Mouse (Mus musculus) gastrocnemius, postnatal 4 days (tissue): Measurements from ENCODE around the gene Serhl. TPM values are rescaled to one million over a fixed set of nuclear protein-coding genes. Genes with fewer than 3 reads are reported as not detected.

ENCODE experiments used
- DNase-seq, 2 experiments: peaks; one replicate each; pipeline ENCODE4 v3.0.0; 2021 to 2022; ENCODE audit warnings: low spot score in 2 of 2, mixed read lengths in 2 of 2
- total RNA-seq, 2 experiments: library from RNA; stranded (reverse); gene quantifications; 2 replicates each; pipeline ENCODE4 v1.2.3; 2021

Gene Serhl
- total RNA-seq, 2 experiments from 2014 or later: 33.4 to 41.0 TPM

DNA sequence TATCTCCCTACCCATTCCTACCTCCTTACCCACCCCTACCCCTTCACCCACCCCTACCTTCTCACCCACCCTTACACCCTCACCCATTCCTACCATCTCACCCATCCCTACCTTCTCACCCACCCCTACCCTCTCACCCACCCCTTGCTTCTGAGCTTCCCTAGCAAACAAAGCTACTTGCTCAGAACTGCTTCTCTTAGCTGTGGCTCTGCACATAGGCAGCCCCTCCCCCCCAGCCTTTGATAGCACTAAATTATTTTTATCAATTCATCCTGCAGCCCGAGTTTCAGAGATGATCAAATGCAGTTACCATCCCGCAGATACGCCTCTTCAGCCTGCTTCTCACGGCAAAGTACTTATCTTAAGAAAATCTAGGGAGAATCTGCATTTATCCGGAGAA is 5.8 kb upstream of the Serhl start:
- no peak for DNase-seq

DNA sequence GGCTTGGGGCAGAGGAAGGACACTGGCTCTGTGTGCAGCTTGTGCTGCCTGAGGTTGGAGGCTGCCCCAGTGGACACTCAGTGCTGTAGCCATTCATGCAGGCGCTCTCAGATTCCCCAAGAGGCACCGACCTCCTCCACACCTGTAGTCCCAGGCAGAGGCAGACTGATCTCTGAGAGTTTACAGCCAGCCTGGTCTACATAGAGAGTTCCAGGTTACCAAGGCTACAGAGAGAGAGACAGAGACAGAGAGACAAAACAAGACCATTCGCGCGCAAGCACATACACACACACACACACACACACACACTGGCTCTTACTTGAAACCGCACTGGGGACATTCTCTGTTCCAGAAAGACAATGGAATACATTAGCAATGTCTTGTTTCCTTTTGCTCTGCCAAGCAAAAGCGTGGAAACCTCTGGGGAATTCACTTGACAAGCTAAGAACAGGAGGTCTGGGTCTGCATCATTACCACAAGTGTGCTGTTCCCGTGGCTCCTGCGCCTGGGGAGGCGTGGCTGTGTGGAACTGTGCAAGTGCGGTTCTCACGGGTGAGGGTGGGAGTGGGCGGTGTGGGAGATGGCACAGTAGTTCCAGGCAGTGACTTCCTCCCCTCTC is 5.2 kb upstream of the Serhl start:
- peak in 1 of 2 experiments; percentile 47 for DNase-seq

DNA sequence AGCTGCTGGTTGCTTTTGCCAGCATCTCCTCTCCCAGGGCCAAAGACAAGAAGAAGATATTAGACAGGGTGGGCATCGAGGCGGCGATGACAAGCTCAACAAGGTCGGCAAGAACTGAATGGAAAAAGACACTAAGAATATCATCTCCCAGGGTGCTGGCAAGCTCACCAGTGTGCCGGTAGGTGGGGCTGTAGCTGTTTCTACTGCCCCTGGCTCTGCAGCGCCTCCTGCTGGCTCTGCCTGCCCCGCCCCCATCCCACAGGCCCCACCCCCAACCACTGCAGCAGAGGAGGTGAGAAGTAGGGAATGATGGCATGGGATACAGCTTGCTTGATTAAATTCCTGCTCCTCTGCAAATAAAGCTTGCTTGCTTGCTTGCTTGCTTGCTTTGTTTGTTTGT is 3.4 kb upstream of the Serhl start:
- peak in 1 of 2 experiments; percentile 47 for DNase-seq

DNA sequence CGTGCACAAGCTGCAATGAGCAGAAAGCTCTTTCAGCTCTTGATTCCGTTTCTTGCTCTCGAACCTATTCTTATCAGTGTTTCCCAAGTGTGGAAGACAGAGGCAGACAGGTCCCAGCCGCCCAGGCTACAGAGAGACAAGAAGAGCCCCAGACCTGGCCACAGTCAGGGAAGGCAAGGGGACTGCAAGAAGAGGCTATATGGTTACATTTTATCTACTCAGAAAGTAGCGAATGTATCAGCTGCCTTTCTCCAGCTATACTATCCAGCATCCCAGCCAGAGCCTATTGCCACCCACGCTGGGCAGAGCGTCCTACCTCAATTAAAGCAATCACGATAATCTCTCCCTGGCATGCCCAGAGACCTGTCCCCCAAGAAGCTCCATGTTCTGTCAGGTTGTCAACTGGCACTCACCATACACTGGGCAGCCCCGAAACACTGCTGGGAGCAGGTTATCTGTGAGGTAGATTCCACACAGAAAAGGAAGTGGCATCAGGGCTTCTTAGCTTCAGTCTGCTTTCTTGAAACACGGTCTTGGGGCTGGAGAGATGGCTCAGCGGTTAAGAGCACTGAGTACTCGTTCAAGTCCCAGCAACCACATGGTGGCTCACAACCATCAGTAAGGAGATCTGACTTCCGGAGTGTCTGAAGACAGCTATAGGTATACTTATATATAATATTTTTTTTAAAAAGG is 2.5 kb upstream of the Serhl start:
- DNase-seq: no peak

DNA sequence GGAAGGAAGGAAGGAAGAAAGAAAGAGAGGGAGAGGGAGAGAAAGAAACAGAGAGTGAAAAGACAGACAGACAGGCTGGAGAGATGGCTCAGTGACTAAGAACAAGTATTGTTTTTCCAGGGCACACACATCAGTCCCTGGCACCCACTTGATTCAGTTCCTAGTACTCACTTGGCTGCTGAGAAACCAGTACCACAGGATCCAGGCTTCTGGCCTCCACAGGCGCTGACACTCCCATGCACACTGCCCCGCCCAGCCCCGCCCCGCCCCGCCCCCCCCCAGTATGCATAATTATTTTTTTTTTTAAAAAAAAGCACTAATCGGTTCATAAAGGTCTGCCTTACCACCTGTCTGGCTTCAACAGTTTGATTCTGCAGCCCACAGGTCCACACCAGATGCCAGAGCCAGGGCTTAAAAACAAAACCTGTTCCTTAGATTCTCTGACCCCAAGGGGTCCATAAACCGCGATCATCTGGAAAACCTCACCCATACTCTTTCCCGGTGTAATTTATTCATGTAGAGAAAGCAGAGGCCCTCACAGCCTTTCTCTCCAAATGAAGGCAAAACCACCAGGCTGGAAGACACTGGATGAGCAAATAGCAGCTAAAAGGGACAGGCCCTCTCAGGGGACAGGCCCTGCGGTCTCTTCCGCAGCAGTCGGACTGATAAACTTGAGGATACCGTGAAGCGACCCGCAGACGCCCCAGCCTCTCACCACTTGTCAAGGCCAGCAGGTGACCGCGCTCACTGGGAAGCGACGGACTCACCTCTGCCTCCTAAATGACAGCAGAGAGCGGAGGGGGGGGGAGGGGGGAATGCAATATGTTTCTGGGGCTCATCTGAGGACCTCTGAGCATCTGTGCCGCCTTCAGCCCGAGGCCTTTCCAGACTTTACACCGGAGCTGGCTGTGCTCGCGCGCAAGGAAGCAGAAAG is 544 bp upstream of the Serhl start:
- DNase-seq: no peak

DNA sequence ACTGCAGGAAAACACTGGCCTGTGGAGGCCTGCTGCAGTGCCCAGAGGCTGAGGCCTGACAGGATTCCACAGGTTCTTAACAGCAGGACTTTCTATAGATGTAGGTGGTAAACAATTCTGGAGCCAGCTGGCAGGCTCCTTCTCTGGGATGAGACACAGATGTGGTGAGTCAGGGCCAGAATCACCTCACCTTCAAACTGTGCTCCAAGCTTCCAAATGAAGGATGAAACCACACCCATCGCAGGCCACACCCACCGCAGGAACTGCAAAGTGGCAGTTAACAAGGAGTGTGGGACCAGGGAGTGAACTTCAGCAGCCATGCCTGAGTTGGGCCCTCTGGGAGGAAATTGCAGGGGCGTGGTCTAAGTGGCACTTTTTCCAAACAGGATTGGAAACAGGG is 1.6 kb downstream of the Serhl start:
- DNase-seq: no peak

DNA sequence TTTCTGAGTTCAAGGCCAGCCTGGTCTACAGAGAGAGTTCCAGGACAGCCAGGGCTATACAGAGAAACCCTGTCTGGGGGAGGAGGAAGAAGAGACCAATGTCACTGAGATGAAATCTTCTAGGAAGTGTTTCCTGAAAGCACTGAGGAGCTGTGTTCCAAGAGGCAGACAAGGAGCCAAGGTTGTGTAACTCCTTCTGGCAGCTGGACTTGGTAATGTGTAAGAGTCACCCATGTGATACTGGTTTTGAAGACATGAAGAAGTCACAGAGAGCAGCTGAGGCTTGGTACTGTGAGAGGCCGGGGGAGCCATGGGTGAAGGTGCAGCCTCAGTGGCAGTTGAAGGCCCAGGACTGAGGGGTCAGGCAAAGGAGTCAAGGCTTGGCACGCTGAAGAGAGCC is 4.4 kb downstream of the Serhl start:
- no peak for DNase-seq

DNA sequence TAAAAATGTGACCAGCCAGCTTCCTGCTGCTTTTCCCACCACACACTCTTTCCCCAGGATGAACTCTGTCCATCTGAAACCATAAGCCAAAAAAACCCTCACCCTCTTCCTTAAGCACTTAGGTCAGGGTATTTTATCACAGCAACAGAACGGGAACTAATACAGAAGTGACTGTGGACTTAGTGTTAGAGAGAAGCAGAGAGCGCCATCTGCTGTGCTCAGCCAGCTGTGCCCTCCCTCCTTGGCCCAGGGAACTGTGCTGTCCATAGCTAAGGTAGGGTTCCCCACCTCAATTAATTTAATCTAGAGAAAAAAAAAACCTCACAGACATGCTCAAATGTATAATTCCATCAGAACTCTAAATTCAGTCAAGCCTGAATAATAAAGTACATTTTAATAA is 6.6 kb downstream of the Serhl start:
- no peak for DNase-seq

DNA sequence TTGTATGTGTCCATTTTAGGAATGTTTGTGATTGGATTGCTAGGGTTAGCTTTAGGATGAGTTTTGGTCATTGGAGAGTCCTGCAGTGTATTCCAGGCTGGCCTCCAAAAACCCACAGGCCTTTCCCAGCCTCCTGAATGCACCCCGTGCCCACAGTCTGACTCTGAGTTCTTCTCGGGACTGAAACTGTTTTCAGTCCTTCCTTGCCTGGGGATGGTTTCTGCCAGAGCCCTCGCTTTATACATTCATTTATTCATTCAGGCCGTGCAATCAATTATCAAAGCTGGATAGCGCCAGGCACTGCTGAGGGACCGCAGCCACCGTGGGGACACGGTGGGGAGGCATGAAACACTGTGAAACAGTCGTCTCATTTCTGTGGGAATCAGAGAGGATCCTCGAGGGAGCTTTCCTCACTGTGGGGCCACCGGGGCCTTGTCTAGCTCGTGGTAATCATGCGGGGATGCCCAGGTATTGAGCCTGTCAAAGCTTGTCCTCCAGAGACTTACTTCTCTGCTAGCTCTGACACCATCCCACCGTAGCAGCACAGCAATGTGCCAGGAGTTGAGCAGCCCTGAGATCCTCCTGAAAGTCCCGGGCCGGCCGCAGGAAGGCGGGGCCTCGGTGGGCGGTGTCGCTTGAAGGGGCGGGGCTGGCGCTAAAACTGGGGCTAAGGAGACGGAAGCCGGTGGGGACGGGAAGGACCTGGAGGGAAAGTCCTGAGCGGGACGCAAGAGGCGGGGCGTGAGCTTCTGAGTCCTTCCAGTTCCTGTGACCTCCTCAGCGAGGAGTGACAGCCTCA is 10.4 kb downstream of the Serhl start:
- peak; percentile 84 to 92 for DNase-seq

DNA sequence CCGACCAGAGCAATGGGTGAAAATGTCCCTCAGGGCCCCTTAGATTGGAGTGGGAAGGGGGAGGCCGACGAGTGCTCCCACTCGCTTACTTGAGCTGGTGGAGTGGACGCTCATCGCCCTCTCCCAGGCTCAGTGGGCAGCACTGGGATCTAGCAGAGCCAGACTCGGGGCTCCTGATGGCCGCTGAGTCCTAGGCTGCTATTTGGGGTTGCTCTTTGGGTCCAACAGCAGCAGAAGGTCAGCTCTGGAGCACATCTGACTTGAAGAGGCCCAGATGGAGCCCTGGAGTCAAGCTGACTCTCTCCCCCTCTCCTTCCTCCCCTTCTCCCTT is 11.0 kb downstream of the Serhl start:
- no peak for DNase-seq

DNA sequence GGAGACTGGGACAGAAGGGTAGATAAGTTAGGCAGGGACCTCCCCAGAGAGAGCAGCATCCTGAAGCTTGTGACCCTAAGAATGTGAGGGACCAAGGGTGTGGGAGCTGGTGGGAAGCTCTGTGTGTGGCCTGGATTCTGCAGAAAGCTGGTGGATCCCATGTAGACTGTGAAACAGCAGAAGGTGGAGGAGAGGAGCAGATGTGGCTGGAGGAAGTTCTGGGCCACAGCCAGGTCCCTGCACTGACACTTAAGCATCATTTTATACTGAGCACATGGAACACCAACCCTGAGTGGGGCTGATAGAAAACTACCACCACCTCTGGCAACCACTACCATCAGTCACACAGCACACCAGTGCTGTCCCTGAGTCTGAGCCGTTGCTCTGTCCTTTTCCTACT is 13.8 kb downstream of the Serhl start:
- no peak for DNase-seq

DNA sequence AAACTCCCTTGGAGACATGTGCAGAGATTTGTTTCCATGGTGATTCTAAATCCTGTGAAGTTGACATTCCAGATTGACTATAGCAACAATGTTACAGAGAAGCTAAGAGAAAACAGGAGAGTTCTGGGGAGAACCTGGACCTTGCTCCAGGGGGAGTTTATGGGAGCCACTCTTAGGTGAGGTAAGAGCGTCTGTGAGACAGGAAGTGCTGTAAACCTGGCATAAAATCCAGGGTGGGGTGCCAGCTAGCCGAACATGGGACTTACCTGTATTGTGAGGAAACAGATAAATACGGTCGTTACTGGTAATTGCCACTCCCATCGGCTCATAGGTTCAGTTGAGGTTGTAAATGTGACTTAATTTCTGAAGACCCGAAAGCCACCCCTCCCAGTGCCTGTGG is 17.1 kb downstream of the Serhl start:
- no peak for DNase-seq

DNA sequence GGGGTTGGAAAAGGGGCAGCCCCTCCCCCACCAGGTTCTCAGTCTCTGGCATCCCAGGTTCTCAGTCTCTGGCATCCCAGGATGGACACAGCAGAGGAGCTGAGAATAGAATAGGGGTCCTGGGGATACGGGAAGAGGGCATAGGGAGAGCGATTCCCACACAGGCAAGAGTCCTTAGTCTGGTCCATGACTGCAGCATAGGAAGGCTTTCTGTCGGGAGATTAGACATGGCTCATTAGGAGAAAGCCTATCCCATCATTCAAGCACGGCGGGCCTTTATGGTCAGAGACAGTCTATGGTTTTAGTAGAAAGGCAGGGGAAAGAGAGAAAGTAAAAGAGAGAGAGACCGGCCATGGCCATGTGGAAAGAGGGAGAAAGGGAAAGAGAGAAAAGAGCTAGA is 18.5 kb downstream of the Serhl start:
- no peak for DNase-seq

DNA sequence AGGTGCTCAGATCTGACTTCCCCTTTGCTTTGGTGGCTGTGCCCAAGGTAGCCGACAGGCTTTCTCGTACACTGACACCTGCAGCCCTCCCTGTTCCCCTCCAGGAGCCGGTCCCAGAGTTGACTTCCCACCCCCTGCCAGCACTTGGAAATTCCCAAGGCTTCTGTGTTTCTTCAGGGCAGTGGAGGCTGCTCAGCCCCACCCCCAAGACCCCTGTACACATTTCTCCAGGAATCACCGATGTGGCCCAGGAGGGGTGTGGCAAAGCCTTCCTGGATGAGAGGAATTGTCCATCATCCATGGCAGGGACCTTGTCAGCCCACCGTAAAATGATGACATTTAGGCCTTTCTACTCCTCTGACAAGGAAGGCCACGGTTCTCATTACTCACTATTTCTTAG is 22.0 kb downstream of the Serhl start:
- DNase-seq: no peak

DNA sequence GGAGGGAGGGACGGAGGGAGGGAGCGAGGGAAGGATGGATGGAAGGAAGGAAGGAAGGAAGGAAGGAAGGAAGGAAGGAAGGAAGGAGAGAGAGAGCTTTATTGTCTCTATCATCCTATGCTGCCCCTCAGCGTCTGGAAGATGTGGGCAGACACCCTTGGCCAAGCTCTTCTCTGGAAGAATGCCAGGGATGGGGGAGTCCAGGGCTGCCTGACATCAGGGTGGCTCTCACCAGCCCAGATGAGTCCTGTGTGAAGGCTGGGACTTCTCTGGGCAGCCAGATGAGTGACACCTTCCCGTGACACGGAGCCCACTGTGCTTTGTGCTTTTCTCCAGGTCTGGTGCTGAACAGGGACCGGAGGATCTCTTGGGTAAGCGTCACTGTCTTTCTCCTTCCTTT is 22.6 kb downstream of the Serhl start:
- DNase-seq: no peak

DNA sequence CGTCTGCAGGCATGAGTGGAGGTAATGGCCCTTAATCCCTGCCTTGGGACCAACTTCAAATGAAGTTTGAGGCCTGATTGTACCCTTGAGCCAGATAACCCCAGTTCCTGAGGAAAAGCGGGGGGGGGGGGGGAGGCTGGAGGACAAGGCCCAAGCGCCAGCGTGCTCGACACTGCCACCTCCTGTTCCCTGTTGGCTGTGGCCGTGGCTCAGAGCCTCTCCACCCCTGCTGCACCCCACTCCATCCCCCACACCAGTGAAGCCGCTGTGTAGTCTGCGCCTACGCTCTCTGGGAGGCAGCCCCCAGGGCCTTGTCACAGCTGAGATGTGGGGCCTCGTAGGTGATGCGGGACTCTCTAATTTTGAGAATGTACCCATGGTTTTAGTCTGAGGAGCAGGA is 23.6 kb downstream of the Serhl start:
- peak; percentile 53 to 83 for DNase-seq

DNA sequence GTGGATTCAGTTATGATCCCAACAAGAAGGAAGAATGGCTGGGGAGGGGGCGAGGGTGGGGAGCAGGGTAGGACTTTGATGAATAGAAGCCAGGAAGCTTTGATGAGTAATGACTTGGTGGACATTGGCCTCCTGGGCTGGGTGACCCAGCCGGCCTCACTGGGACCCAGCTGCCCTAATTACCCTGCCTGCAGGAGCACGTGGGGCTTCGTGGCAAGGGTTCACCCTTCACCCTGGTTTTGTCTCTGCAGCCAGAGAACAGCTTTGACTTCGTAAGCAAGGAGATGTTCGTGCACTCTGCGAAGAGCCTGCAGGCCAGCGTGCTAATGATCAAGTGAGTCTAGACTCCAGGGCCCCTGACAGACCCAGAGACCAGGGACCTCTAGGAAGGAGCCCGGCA is 24.8 kb downstream of the Serhl start:
- no peak for DNase-seq

DNA sequence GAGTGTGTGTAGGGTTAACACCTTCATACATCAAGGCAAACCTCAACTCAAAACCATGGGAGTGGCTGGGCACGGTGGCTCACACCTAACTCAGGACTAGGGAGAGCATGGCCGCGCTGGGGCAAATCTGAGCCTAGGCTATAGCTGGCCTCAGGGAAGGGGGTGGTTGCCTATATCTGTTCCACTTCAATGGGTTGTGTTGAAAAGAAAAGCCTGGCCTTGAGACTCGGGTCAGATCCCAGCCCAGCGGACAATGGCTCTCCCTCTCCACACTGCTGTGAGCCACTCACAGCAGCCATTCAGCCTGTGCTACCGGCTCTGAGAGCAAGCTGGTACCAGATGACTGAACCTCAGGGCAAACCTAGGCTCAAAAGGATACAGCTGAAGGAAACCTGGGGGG is 25.8 kb downstream of the Serhl start:
- DNase-seq: no peak

DNA sequence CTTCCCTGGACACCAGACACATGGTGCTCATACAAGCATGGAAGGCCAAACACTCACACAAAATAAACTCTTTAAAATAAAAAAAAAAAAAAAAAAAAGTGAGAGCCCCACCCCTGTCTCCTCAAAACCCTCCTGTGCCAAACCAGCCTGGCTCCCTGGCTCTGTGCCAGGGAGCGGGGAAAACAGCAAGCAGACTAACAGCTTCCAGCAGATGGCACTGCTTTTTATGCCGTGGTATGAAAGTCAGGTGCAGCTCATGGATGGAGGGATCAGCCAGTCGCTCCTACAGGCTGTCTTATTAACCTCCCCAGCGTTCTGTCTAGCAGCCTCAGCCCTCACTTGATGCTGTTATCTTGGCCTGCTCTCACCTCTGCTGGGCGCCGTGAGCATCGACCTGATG is 29.1 kb downstream of the Serhl start:
- no peak for DNase-seq

DNA sequence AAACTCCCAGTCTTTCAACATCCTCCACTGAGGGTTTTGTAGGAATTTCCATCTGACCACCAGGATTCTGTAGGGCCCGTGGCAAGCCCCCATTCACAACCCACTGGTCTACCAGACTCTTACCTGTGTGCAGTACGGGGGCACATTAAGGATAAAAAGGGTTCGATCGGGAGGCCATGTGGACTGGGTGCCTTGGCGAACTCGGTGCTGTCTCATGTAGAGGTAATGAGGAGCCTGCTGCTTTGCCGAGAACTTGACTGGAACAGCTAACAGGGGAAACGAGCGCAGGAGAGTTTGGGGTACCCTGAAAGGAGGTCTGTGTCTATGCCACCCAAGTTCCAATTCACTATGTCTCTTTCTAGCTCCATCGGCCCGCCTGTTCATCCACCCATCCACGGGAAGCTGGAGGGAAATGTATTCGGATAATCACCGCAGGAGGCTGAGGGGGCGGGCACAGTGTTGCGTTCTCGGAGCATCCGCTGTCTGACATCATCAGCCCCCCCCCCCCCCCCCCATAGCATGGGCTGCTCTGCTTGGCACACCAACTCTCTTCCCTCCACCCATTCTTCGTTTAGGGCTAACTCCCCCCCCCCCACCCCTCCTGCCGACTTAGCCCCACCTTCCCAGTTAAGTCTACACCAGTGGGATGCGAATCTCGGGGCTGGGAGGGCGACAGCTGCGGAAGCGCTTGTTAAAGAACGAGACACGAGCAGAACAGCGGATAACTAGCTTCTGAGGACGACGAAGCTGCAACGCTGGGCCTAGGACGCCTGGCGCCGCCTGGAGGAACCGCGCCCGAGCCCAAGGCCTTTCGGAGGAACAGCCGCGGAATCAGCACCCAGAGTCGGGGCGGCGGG is 32.6 kb downstream of the Serhl start:
- peak in 1 of 2 experiments; percentile 35 for DNase-seq
